Mouse (Mus musculus) erythroblast, embryonic 14.5 days (primary cell): Measurements from ENCODE around the gene Hydin. TPM values are rescaled to one million over a fixed set of nuclear protein-coding genes. Genes with fewer than 3 reads are reported as not detected.

ENCODE experiments used
- H3K27me3 ChIP-seq: 2 replicates; pipeline ENCODE4 v1.6.1; 2012; ENCODE audit warnings: inconsistent platforms; ENCODE audit not compliant: control insufficient read depth
- H3K36me3 ChIP-seq: 2 replicates; pipeline ENCODE4 v1.6.1; 2012; ENCODE audit warnings: mild to moderate bottlenecking, inconsistent platforms; ENCODE audit not compliant: control insufficient read depth
- H3K4me1 ChIP-seq: 2 replicates; pipeline ENCODE4 v1.6.1; 2012; ENCODE audit warnings: inconsistent platforms; ENCODE audit not compliant: control insufficient read depth
- H3K4me3 ChIP-seq: replicated peaks from 2 replicates; pipeline ENCODE3; 2012; ENCODE audit warnings: moderate library complexity, mild to moderate bottlenecking, inconsistent platforms
- H3K9me3 ChIP-seq: 2 replicates; pipeline ENCODE4 v1.6.1; 2012; ENCODE audit warnings: low read length, inconsistent platforms, mixed read lengths; ENCODE audit not compliant: control insufficient read depth
- GATA1 ChIP-seq: IDR thresholded peaks from 2 replicates; pipeline ENCODE4 v1.6.1; 2012; ENCODE audit warnings: low read length, inconsistent platforms, mixed read lengths
- TAL1 ChIP-seq: IDR thresholded peaks from 3 replicates; pipeline ENCODE4 v1.6.1; 2012; ENCODE audit warnings: low read length, inconsistent platforms, mixed read lengths
- polyA plus RNA-seq: library from polyadenylated mRNA; stranded (reverse); fragments of >175 nt; gene quantifications from 2 replicates; pipeline ENCODE4 v1.2.3, GENCODE M21; 2012

Gene Hydin
- polyA plus RNA-seq, 1 experiment = under 0.01 TPM

DNA sequence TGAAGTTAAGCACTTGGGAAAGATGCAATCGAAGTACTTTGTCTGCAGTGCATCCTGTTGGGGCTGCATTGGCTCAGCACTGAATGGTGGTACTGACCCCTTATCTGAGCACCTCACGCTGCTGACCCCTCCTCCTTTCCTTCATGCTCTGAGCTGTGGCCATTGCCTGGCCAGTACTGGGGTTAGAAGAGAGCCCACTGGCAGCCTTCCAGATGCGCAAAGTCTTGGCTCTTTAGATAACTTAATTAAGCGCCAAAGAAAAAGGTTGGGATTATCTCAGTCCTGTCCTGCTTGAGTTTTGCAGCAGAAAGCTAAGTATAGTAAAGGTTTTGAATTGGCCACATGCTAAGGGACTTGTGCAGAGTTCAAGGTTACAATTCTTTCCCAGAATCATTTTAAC lies 377.6 kb downstream of the Hydin start:
- Histone ChIP-seq H3K4me3 (no peak overlapping the region), H3K9me3 (no peaks in the 10 kb centered on the region), H3K4me1 (no peaks in the 10 kb centered on the region), H3K27me3 (no peaks in the 10 kb centered on the region), H3K36me3 (peaks cover 61% of the 10 kb centered on the region)
- TF ChIP-seq GATA1 (no peak), TAL1 (no peak)

DNA sequence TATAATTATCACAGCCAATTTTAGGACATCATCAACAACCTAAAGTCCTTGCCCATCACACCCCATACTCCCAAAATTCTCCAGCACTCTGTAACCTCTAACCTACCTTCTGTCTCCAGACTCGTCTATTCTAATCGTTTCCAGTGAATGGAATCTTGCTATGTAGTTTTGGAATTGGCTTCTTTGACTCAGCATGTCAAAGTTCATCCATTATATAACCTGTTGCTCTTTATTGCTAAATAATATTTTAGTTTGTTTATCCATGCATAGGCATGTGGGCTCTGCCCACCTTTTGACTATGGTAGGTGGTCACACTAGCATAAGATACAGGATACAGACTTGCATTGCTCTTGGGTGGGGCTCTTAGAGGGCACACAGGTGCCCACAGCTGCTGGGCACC lies 378.1 kb downstream of the Hydin start:
- H3K9me3 ChIP-seq = no peaks in the 10 kb centered on the region
- no peaks in the 10 kb centered on the region for H3K27me3 ChIP-seq
- TF ChIP-seq TAL1 (no peak), GATA1 (no peak)
- no peak overlapping the region for H3K4me3 ChIP-seq
- H3K36me3 ChIP-seq = peaks cover 64% of the 10 kb centered on the region
- no peaks in the 10 kb centered on the region for H3K4me1 ChIP-seq

DNA sequence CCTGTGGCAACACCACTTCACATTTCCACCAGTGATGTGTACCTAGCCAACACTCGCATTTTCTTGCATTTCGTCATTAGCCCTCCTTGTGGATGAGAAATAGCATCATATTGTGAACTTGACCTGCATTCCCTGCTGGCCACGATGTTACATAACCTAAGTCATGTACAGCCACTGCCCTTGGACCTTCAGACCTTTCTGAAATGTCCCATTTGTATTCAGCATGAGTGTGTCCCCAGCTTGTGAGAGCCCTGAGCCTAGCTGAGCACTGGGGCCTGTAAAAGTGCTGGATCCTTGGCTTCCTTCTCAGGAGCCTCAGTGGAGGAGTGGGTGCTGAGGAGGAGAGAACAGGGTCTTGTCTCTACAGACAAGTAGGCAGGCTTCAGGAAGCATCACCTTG lies 378.6 kb downstream of the Hydin start:
- H3K4me3 ChIP-seq = no peak overlapping the region
- H3K9me3 ChIP-seq = no peaks in the 10 kb centered on the region
- H3K36me3 ChIP-seq = peaks cover 64% of the 10 kb centered on the region
- no peaks in the 10 kb centered on the region for H3K4me1 ChIP-seq
- no peak for TF ChIP-seq GATA1
- no peaks in the 10 kb centered on the region for H3K27me3 ChIP-seq

DNA sequence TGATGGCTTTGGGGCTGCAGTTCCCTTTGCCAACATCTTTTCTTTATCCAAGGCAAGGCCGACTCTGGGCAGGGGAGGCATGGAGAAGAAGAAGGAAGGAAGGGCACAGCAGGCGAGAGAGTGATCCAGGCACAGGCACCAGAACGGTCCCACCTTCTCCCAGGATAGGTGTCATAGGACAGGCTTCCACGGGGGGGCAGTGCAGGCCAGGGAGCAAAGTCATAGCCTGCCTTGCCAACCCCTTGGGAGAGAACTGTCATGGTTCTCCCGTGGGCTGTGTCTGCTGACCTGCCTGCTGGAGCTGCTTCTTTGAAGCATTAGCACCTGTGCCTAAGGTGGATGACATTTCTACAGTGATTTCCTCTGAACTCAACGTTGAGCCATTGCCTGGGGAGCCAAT lies 379.3 kb downstream of the Hydin start:
- peaks cover 68% of the 10 kb centered on the region for H3K36me3 ChIP-seq

DNA sequence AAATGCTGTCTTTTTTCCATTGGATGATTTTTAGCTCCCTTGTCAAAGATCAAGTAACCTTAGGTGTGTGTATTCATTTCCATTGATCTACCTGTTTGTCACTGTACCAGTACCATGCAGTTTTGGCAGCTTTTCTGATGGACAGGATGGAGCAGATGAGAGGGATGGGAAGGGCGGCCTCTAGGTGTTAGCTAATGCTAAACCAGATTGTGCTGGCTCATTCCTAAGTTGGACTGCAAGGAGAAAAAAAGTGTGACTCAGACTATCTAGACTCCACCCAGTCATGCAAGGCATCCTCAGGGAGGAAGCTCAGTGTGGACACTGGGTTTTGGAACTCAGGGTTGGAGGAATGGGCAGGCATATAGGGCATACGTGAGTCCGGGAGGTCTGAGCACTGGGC lies 381.8 kb downstream of the Hydin start:
- Histone ChIP-seq H3K4me3 (no peak overlapping the region), H3K36me3 (peaks cover 73% of the 10 kb centered on the region), H3K27me3 (no peaks in the 10 kb centered on the region), H3K9me3 (no peaks in the 10 kb centered on the region), H3K4me1 (no peaks in the 10 kb centered on the region)
- no peak for TF ChIP-seq GATA1
- no peak for TF ChIP-seq TAL1

More for the DNA sequence above, 379.3 kb downstream of the Hydin start:
- no peak overlapping the region for H3K4me3 ChIP-seq
- no peaks in the 10 kb centered on the region for H3K27me3 ChIP-seq
- H3K4me1 ChIP-seq = no peaks in the 10 kb centered on the region
- no peaks in the 10 kb centered on the region for H3K9me3 ChIP-seq
- TF ChIP-seq TAL1 = no peak
- TF ChIP-seq GATA1 = no peak

DNA sequence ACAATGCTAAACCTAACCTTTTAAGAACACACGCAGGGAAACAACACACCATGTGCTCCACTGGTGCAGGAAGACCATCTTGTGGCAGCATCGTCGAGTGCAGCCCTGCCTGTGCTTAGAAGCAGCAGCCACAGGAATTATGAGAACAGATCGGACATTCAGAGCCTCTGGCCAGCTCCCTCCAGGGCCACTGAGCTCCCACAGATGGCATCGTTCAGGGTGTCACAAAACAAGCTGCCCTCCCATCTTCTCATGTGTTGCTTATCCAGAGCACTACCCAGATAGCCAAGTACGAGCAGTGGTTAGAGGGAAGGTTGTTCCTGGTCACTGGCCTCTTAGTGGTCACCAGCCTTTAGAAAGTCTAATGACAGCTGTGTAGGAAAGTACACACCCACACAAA lies 382.5 kb downstream of the Hydin start:
- Histone ChIP-seq H3K4me1 (no peaks in the 10 kb centered on the region), H3K27me3 (no peaks in the 10 kb centered on the region), H3K9me3 (no peaks in the 10 kb centered on the region), H3K36me3 (peaks cover 74% of the 10 kb centered on the region), H3K4me3 (no peak overlapping the region)
- TF ChIP-seq GATA1 (no peak), TAL1 (no peak)

DNA sequence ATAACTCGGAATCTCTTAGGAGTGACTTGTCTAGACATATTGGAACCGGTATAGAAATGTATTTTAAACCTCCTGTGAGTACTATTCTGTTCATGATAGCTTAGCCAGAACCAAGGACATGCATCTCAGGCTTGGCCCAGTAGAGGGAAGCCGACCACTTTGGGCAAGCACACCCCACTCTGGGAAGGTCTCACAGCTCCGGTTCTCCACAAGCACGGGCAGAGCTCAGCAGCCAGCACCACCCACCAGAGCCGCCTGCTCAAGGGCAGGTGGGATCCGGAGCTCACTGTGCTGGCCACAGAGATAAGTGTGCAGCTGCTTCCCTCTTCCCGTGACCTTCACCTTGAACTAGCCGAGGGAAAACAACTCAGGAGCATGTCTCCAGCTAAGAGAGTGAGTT lies 384.1 kb downstream of the Hydin start:
- Histone ChIP-seq H3K27me3 (no peaks in the 10 kb centered on the region), H3K4me1 (no peaks in the 10 kb centered on the region), H3K4me3 (no peak overlapping the region), H3K9me3 (no peaks in the 10 kb centered on the region), H3K36me3 (peaks cover 73% of the 10 kb centered on the region)
- TF ChIP-seq GATA1 = no peak

DNA sequence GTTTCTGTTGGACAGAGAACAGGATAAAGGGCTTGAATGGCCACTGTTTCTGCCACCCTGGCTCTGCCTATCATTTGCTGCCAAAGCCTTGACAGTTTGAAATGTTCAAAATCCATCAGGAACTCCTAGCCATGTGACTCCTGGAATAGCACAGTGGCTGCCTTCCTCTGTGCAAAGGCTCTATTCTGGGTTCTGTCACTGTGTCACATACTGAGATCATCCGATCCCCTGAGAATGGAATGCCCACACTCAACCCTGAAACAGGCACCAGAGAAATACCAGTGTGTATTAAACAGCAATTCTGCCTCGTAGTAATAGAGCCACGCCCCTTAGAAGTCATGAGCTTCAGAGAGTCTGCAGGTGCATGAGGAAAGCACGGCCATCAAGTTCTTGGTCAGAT lies 385.1 kb downstream of the Hydin start:
- Histone ChIP-seq H3K4me1 (no peaks in the 10 kb centered on the region), H3K9me3 (no peaks in the 10 kb centered on the region), H3K36me3 (peaks cover 73% of the 10 kb centered on the region), H3K4me3 (no peak overlapping the region), H3K27me3 (no peaks in the 10 kb centered on the region)
- TF ChIP-seq GATA1 (no peak), TAL1 (no peak)

DNA sequence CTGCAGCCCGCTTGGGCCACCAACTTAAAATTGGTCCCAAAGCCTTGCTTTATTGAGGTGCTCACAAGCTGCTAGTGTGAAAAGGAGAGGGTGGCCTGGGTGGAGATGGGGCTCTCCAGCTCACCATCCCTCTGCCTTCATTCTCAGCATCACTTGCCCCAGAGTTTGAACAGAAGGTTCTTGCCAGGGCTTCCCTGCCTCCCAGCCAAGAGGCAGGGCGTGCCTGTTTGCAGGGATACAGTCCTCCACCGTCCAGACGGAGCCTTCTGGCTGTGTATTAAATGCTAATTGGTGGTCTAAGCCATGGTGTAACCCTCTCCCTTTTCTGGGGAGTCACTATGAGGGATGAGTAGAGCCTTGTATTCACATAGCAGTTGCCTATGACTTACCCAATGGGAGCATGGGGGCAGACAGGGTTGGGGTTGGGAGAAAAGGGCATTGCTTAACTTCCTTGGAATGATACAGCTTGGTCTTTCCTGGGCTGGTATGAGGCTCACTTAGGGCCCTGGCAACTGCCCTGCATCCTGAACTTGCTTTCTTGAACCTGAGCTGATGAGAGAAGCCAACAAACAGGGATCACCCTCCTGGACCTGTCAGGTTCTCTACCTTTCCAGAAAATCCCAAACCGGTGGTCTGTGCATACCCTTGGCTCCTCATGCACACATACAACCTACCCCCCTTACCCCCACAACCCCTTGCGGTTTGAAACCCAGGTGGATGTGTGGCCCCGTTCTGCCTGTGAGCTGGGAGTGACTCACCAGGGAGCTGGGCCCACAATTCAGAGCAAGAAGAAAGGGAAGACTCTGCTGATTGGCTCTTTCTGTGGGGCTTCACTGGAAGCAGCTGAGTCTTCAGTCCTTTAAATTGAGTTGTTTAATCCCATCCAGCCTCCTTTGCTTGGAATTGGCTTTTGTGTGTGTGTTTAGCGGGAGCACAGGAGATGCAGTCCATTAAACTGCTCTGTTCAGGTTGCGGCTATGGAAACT lies 387.6 kb downstream of the Hydin start:
- Histone ChIP-seq H3K4me1 (no peaks in the 10 kb centered on the region), H3K4me3 (no peak overlapping the region), H3K27me3 (no peaks in the 10 kb centered on the region), H3K36me3 (peaks cover 86% of the 10 kb centered on the region), H3K9me3 (no peaks in the 10 kb centered on the region)
- no peak for TF ChIP-seq TAL1
- TF ChIP-seq GATA1 = no peak

DNA sequence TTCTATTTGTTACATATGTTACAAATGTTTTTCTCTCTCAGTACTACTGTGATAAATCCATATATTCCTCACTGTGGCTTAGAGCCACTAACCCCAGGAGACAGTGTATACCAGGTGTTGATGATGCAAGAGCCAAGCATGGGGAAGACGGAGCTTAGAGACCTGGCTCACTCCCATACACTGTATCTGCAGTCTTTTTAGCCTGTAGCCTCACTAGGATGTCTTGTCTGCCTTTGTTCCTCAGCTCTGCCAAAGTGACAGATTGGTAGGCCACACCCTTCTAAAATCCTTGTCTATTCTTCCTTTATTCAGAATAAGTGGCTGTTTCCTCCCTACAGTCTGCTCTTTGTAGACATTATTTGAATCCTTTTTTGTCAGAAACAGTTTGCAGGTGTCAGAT lies 389.1 kb downstream of the Hydin start:
- H3K36me3 ChIP-seq = peaks cover 86% of the 10 kb centered on the region

More for the DNA sequence above, 389.1 kb downstream of the Hydin start:
- Histone ChIP-seq H3K27me3 (no peaks in the 10 kb centered on the region), H3K9me3 (no peaks in the 10 kb centered on the region), H3K4me1 (no peaks in the 10 kb centered on the region), H3K4me3 (no peak overlapping the region)
- TF ChIP-seq TAL1 = no peak
- TF ChIP-seq GATA1 = no peak
